Mouse (Mus musculus) brain, embryonic 18.5 days (tissue): ENCODE measurements at regions not wholly inside any gene's neighbourhood (a gene's known extent, or its start where the extent isn't known, plus 50 kb on each side); places are given as distances from the start of the nearest gene placed in this dataset.

Experiments used
- DNase-seq: peaks from one replicate; pipeline ENCODE4 v3.0.0-alpha.2; 2012; ENCODE audit warnings: low read depth, low spot score

GRCm38 (mm10) chr8:127894284-127894683 is 464.1 kb upstream of the Nrp1 start:
- DNase-seq, result no peak

DNA sequence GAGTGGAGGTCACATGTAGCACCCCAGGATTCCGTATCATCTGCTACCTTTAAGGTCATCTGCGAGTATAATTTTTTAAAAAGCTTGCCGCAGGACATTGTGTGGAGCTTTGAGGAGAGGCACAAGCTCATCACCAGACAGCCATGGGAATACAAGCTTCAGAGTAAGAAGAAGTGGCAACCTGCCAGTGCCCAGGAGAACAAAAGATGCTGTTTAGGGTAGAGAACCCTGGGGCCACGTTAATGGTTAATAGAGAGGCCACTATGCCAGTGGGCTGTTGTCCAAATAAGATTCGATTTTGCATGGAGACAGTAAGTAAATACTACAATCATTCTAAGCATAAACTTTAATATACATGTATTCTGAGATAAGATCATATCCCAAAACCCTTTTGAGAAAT is 450.0 kb upstream of the Nrp1 start:
- DNase-seq, result no peak

GRCm38 (mm10) chr8:127909580-127909979 is 448.8 kb upstream of the Nrp1 start:
- DNase-seq, result no peak

GRCm38 (mm10) chr8:127914086-127914485 is 444.3 kb upstream of the Nrp1 start:
- no peak for DNase-seq

GRCm38 (mm10) chr8:127914914-127915313 is 443.5 kb upstream of the Nrp1 start:
- DNase-seq, result no peak

GRCm38 (mm10) chr8:127915591-127916028 is 442.8 kb upstream of the Nrp1 start:
- peak; percentile 32 for DNase-seq

GRCm38 (mm10) chr8:127921925-127922324 is 436.5 kb upstream of the Nrp1 start:
- no peak for DNase-seq

DNA sequence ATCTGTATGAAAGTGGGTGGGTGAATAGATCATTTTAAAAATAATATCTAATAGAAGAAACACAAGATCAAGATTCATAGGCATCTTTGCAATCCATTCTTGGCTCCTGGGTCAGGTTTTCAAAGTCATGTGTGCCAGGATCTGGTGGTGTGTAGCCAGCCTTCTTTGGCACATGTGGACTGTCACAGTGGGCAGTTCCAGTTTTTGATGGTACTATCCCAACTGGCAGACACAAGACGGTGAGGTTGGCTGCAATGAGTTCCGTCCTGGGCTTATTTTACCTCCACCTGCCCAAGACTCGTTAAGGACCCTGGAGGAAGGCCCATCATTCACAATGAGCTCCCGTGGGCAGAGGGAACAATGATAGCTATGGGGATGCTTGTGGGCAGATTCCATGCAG is 435.1 kb upstream of the Nrp1 start:
- no peak for DNase-seq

GRCm38 (mm10) chr8:127932276-127932675 is 426.1 kb upstream of the Nrp1 start:
- DNase-seq, result no peak

- no peak for DNase-seq
Observed at GRCm38 (mm10) chr8:127936792-127937435, 421.5 kb upstream of the Nrp1 start.

DNA sequence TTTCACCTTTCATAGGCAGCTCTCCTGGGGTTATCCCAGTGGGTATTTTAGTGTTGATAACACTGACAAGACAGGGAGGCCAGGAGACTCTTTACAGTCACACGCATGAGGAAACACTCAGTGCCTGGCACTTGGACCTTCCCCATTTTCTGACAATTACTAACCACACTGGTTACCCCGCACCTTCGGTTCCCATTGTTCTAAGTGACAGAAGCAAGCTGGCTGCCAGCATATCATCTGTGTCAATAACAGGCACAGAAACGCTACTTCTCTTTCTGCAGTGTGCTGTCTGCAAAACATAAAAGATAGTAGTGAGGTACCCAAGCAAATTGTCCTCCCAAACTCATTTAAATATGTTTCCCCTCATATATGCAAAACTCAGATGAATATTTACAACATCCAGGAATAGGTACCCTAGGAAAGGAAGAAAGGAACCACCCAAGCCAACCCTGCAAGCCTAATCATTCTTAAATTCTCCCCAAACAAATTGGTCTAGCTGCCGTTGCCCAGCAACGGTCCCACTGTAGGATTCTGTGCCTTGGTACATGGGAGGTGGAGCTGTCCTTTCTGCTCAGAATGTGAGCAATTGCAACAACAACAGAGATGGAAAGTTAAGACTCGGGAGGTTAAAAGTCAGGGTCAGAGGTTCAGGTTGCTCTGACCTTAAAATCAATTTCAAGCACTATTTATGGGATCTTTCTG is 419.0 kb upstream of the Nrp1 start:
- DNase-seq, result peak; percentile 56

- DNase-seq, result no peak
Observed at GRCm38 (mm10) chr8:127939986-127940359, 418.4 kb upstream of the Nrp1 start.

DNA sequence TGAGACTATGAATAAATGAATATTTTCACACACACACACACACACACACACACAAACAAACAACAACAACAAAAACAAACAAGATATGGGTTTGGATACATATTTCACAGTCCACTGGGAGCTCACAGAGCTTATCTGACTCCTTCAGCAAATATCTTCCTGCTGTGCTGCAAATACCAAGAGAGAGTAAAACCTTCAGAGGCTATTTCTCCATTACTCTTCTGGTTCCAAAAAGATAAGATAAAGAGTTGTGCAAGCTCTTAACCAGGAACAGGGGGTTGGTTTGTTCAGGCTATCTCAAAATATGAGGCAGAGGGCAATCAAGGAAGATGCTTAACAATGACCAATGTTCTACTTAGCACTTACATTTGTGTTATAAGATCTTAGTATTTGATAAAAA is 416.1 kb upstream of the Nrp1 start:
- DNase-seq, result no peak

- no peak for DNase-seq
Observed at GRCm38 (mm10) chr8:127944955-127945498, 413.4 kb upstream of the Nrp1 start.

GRCm38 (mm10) chr8:127957571-127957970 is 400.8 kb upstream of the Nrp1 start:
- no peak for DNase-seq

GRCm38 (mm10) chr8:127958351-127959044 is 399.9 kb upstream of the Nrp1 start:
- no peak for DNase-seq

- DNase-seq, result no peak
Observed at GRCm38 (mm10) chr8:127962862-127963261, 395.5 kb upstream of the Nrp1 start.

DNA sequence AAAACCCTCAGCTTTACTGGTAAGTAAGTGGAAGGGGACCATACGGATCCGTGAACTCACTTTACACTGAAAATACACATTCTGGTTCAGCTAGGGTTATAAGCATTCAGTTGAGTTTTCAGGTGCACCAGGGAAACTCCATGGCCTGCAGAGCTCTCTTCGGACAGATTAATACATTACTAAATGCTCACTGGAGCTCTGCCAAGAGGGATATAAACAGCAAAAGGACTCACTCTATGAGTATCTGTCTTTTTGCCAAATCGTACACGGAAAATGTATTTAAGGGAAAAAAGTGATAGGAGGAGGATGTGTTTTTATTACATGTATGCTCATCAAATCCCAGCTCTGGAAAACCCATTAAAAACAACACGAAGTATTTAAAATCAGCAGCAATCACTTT is 394.8 kb upstream of the Nrp1 start:
- DNase-seq, result no peak

DNA sequence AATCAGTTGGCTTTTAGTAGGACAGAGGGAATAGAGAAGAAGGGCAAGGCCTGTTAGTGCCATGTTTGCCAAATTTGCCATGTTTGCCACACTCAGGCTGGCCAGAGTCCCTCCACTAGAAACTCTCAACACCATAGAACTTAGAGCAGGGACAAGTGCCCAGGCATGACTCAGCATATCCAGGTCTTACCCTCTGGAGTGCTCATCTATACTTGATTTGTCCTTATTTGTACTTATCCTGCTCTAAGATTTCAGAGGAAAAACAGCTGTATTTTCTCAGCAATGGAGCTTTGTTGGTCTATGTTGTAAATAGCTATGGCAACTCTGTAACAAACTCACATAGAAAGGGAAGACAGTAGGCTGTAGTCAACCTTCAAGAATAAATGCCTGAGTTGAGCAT is 393.6 kb upstream of the Nrp1 start:
- no peak for DNase-seq

- DNase-seq, result no peak
Observed at GRCm38 (mm10) chr8:127965341-127965740, 393.1 kb upstream of the Nrp1 start.

- DNase-seq, result no peak
Observed at GRCm38 (mm10) chr8:127968026-127968425, 390.4 kb upstream of the Nrp1 start.

GRCm38 (mm10) chr8:127973194-127973593 is 385.2 kb upstream of the Nrp1 start:
- DNase-seq, result no peak

DNA sequence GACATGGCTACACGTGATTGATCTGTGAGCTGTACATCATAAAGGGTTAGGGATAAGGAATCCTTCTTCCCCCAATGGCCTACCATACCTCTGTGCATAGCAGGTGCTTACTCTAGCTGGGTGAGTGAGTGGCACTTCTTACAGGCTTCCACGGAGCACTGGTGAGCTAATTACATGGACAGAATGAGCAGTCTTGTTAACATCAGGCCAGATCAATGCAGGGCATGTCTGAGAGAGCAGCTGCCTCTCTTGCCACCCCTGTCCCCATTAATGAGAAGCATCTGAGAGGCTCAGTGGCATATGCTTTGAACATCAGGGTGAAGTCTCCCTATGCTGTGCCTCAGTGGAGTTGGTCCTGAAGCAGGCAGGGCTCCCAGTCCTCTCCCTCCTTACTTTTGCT is 380.7 kb upstream of the Nrp1 start:
- DNase-seq, result no peak
